Mouse (Mus musculus) lung, adult 2 months (tissue): ENCODE measurements around the gene Tnc. TPM values are rescaled to one million over a fixed set of nuclear protein-coding genes. Genes with fewer than 3 reads are reported as not detected.

Source experiments
- DNase-seq: peaks from one replicate; pipeline ENCODE4 v3.0.0; 2022
- H3K4me1 ChIP-seq: fragments of 200-500 bp; 2 replicates; pipeline ENCODE4 v1.6.1; 2011; ENCODE audit warnings: low read length; ENCODE audit not compliant: control insufficient read depth, insufficient read depth
- H3K4me3 ChIP-seq: fragments of 200-500 bp; replicated peaks from 2 replicates; pipeline ENCODE3; 2011; ENCODE audit warnings: low read depth, mild to moderate bottlenecking, control low read depth, low read length; ENCODE audit errors: extremely low read depth
- CTCF ChIP-seq: fragments of 200-500 bp; IDR thresholded peaks from 2 replicates; pipeline ENCODE4 v1.5.1; 2011; ENCODE audit warnings: mild to moderate bottlenecking, low read length, control low read depth; ENCODE audit not compliant: insufficient read depth
- POLR2A ChIP-seq: fragments of 200-500 bp; IDR thresholded peaks from 2 replicates; pipeline ENCODE4 v1.6.1; 2011; ENCODE audit warnings: low read depth, mild to moderate bottlenecking, control low read depth, low read length, borderline replicate concordance; ENCODE audit errors: extremely low read depth
- WGBS: fragments of 180-500 bp; shearing (Covaris S2); methylation state at CpG from one replicate; pipeline ENCODE4 v1.1.7; 2018; 5-methylcytosine and 5-hydroxymethylcytosine counted together
- polyA plus RNA-seq: library from polyadenylated mRNA; depleted of rRNA; stranded (reverse); fragments of >200 nt; gene quantifications from 2 replicates; pipeline ENCODE4 v1.2.3, GENCODE M21; 2012

Gene Tnc
- polyA plus RNA-seq, 1 experiment = 7.3 TPM

DNA sequence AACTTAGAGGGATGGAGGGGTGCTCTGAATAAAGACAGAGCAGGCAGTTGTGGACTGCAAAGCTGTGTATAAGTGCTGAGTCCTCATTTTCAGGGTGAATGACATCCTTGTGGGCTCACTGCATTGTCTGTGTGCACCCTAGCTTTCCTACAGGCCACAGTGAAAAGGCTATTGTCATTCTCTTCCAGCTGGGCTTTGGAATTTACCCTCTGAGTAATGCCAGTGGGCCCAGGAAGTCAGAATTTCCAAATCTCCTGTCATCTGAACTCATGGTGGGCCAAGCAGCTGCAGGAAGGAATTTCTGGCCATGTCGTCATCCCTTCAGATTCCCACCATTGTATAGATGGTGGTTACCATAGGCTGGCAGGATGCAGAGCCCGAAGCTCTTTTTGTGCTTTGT lies 44.6 kb downstream of the Tnc start:
- no peak for TF ChIP-seq CTCF
- no peak for TF ChIP-seq POLR2A
- DNase-seq = no peak
- 40% methylated on average over 2 of the region's 2 CpGs for WGBS
- Histone ChIP-seq H3K4me1 (no peaks in the 10 kb centered on the region), H3K4me3 (no peak overlapping the region)

GRCm38 (mm10) chr4:64000788-64001187 lies 46.0 kb downstream of the Tnc start:
- Histone ChIP-seq H3K4me1 (no peaks in the 10 kb centered on the region), H3K4me3 (no peak overlapping the region)
- no peak for DNase-seq
- WGBS = 59% methylated on average over 3 of the region's 3 CpGs
- TF ChIP-seq CTCF (no peak), POLR2A (no peak)

DNA sequence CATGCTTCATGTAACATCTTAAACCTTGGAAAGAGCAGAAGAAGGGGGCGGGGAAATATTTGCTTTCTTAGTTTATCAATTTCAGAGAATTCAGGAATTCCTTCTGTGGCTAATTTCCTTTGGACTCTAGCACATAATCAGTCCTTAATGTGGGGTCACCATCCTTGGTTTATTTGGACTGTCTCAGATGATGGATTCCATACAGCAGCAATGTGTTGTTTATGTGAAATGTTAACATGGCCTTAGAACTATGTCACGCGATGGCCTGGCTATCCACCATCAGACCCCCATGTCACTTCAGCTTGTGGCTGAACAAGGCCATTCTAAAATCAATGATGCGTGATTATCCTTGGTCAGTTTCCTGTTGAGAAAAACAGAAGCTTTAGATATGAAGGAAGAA lies 46.5 kb downstream of the Tnc start:
- Histone ChIP-seq H3K4me1 (no peaks in the 10 kb centered on the region), H3K4me3 (no peak overlapping the region)
- WGBS = 64% methylated on average over 4 of the region's 4 CpGs
- TF ChIP-seq POLR2A (no peak), CTCF (no peak)
- DNase-seq = no peak

- no peak for TF ChIP-seq CTCF
- TF ChIP-seq POLR2A = no peak
- no peak for DNase-seq
- Histone ChIP-seq H3K4me1 (0 out of 2 replicates have a peak, but pooled peaks cover 3% of the 10 kb centered on the region), H3K4me3 (no peak overlapping the region)
- WGBS = 34% methylated on average over 2 of the region's 2 CpGs
These were observed 53.2 kb downstream of the Tnc start for GRCm38 (mm10) chr4:63993462-63994113.

DNA sequence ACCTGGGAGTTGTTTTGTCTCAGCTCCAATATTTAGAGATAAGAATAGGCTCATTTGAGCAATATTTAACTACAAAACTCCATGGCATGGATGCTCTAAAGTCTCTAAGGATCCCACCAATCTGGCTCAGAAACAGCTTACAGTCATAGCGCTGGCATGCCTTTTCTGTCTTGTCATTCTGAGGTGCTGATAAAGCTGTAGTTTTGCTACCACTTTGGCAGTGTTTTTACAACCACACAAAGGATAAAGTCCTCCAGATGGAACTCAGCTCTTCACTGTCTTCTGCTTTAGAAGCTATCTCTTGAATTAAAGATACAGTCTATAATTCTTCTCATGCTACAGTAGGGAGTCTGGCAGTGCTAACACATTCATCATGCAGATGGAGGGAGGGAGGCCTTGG lies 56.6 kb downstream of the Tnc start:
- no peak for DNase-seq
- Histone ChIP-seq H3K4me3 (no peak overlapping the region), H3K4me1 (peaks cover 11% of the 10 kb centered on the region)
- TF ChIP-seq CTCF (no peak), POLR2A (no peak)
- WGBS = 78% methylated on average over 1 of the region's 1 CpGs

DNA sequence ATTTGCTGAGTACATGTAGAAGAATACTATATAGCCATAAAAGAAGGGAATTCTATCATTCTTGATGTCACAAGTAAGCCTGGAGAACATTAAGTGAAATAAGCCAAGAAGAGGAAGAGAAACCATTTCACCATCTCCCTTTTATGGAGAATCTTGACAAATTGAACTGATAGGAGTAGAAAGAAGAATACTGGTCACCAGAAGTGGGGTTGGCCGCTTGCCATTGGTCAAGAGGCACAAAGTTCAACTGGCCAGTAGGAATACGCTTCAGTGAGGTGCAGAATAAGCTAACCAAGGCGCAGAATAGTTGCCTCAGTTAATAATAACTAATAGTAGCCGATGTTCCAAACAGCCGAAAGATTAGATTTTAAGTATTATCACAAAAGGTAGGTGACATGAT lies 58.7 kb downstream of the Tnc start:
- no peak for TF ChIP-seq POLR2A
- no peak for TF ChIP-seq CTCF
- H3K4me3 ChIP-seq = no peak overlapping the region
- WGBS = 93% methylated on average over 5 of the region's 5 CpGs
- no peak for DNase-seq
- H3K4me1 ChIP-seq = peaks cover 8% of the 10 kb centered on the region

- DNase-seq = no peak
- H3K4me3 ChIP-seq = no peak overlapping the region
- H3K4me1 ChIP-seq = peaks cover 8% of the 10 kb centered on the region
- TF ChIP-seq CTCF = no peak
- TF ChIP-seq POLR2A = no peak
These were observed 60.2 kb downstream of the Tnc start for GRCm38 (mm10) chr4:63986576-63986975.

DNA sequence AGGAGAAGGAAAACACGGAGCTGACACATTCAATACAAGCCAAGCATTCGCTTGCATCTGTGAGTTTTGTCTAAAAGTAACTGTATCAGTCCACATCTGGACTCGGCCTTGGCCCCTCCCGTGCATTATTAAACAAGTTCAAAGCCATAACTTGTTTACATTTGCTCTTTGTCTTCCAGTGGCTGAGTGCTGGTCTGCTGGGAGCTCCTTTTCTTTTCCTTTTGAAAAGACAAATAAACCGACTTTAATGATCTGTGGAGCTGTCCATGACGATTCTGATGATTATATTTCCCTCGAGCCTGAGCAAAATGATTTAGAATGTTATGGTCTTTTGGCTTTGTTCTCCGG lies 63.7 kb downstream of the Tnc start:
- 22% methylated on average over 8 of the region's 8 CpGs for WGBS
- no peak overlapping the region for H3K4me3 ChIP-seq
- peaks cover 8% of the 10 kb centered on the region for H3K4me1 ChIP-seq
- no peak for TF ChIP-seq POLR2A
- no peak for TF ChIP-seq CTCF
- no peak for DNase-seq

GRCm38 (mm10) chr4:63982425-63983097 lies 64.3 kb downstream of the Tnc start:
- no peak for TF ChIP-seq POLR2A
- TF ChIP-seq CTCF = no peak
- no peak overlapping the region for H3K4me3 ChIP-seq
- DNase-seq = peak; percentile 11
- WGBS = 32% methylated on average over 12 of the region's 12 CpGs
- peaks cover 8% of the 10 kb centered on the region for H3K4me1 ChIP-seq

DNA sequence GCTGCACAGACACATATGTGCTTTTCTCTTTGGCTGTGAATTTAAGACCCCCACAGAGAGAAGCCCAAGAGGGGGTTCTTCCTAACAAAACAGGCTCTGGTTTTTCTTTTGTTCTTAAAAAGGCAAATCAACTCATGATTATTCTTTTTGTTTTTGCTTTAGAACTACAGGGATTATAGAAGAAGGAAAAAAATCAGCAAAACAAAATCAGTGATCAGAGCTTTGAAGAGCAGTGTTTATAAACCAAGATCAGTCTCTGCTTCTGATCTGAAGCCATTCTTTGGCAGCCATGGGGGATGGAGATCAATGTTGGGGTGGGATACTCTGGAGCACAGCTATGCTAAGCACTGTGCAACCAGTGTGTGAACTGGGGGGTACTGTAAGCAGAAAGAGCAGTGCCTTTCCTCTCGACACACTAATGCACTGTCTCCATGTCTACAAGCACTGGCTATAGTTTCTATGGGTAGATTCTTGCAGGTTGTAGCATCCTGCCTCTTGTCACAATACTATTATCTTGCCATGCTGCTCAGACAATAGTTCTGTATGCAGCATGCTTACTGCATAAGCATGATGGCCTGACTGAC lies 66.5 kb downstream of the Tnc start:
- TF ChIP-seq POLR2A (no peak), CTCF (no peak)
- DNase-seq = no peak
- no peak overlapping the region for H3K4me3 ChIP-seq
- 76% methylated on average over 1 of the region's 1 CpGs for WGBS
- H3K4me1 ChIP-seq = no peaks in the 10 kb centered on the region; the same call in 1 of the 2 replicates
